Mouse (Mus musculus) CH12.LX (cell line): ENCODE data around the gene Cd3d. TPM values are rescaled to one million over a fixed set of nuclear protein-coding genes. Genes with fewer than 3 reads are reported as not detected.

Experiments used
- DNase-seq: peaks from one replicate; pipeline ENCODE4 v3.0.0-alpha.2; 2013; ENCODE audit errors: extremely low read depth
- H3K27ac ChIP-seq: 2 replicates; pipeline ENCODE4 v1.5.1; 2012; ENCODE audit warnings: low read depth, mild to moderate bottlenecking, control low read depth, moderate library complexity; ENCODE audit not compliant: insufficient read depth
- H3K27me3 ChIP-seq: replicated peaks from 2 replicates; pipeline ENCODE3; 2012; ENCODE audit warnings: inconsistent platforms
- H3K36me3 ChIP-seq, 2 experiments: replicated peaks in 1 of 2; 2 replicates each; pipeline versions ENCODE3 to v1.6.1; 2012; ENCODE audit warnings: inconsistent platforms in 1 of 2, low read length in 1 of 2, mild to moderate bottlenecking in 1 of 2, mixed read lengths in 1 of 2, moderate library complexity in 1 of 2; ENCODE audit not compliant: control insufficient read depth in 1 of 2, insufficient read depth in 1 of 2
- H3K4me1 ChIP-seq, 2 experiments: 2 replicates each; pipeline ENCODE4 v1.6.1; 2012; ENCODE audit warnings: inconsistent platforms in 1 of 2, moderate library complexity in 1 of 2; ENCODE audit not compliant: insufficient read depth in 2 of 2, control insufficient read depth in 1 of 2
- H3K4me2 ChIP-seq: 2 replicates; pipeline ENCODE4 v1.6.1; 2012; ENCODE audit warnings: low read depth, mild to moderate bottlenecking, control low read depth; ENCODE audit not compliant: poor library complexity, insufficient read depth, severe bottlenecking
- H3K4me3 ChIP-seq, 3 experiments: fragments of 150-350 bp in 1 of 3; sonication (generic) in 1 of 3; replicated peaks in 1 of 3; 2 replicates each; pipeline versions ENCODE3 to v1.5.1; 2011 to 2012; ENCODE audit warnings: low read depth in 2 of 3, low read length in 2 of 3, mild to moderate bottlenecking in 2 of 3, moderate library complexity in 2 of 3, control low read depth in 1 of 3, improper control_type of control experiment in 1 of 3, inconsistent platforms in 1 of 3, mixed read lengths in 1 of 3; ENCODE audit not compliant: poor library complexity in 1 of 3
- H3K79me2 ChIP-seq: replicated peaks from 2 replicates; pipeline ENCODE4 v1.6.1; 2012; ENCODE audit warnings: mild to moderate bottlenecking, moderate library complexity; ENCODE audit not compliant: control insufficient read depth, poor library complexity, insufficient read depth, severe bottlenecking; ENCODE audit errors: extremely low read depth
- H3K9ac ChIP-seq: 2 replicates; pipeline ENCODE4 v1.6.1; 2012; ENCODE audit warnings: low read depth, mild to moderate bottlenecking, control low read depth, moderate library complexity; ENCODE audit not compliant: insufficient read depth
- H3K9me3 ChIP-seq: replicated peaks from 2 replicates; pipeline ENCODE3; 2012; ENCODE audit warnings: low read length, inconsistent platforms, mixed read lengths
- RCOR1 ChIP-seq: conservative IDR thresholded peaks from 2 replicates; pipeline ENCODE4 v1.6.1; 2012; ENCODE audit warnings: low read depth, mild to moderate bottlenecking, inconsistent platforms, low read length, improper control_type of control experiment
- SIN3A ChIP-seq: IDR thresholded peaks from 2 replicates; pipeline ENCODE4 v1.6.1; 2012; ENCODE audit warnings: low read length, improper control_type of control experiment, inconsistent platforms
- UBTF ChIP-seq: IDR thresholded peaks from 2 replicates; pipeline ENCODE4 v1.6.1; 2012; ENCODE audit warnings: low read depth, mild to moderate bottlenecking, inconsistent platforms, low read length, improper control_type of control experiment, moderate library complexity
- ZMIZ1 ChIP-seq: IDR thresholded peaks from 2 replicates; pipeline ENCODE4 v1.6.1; 2012; ENCODE audit warnings: low read depth, mild to moderate bottlenecking, inconsistent platforms, low read length, improper control_type of control experiment
- dilution Hi-C: fragments of 300-500 bp; cut with MboI; formaldehyde crosslinking; loops from 2 replicates; pipeline ENCODE4 v1.14.3; 2020; ENCODE audit warnings: low sequenced_read_pairs; ENCODE audit not compliant: extremely low pct_unique_long_range_greater_than_20kb, extremely low pct_ligation_motif_present
- in situ Hi-C: fragments of 300-500 bp; cut with MboI; formaldehyde crosslinking; loops from 3 replicates; pipeline ENCODE4 v1.14.3; 2019; ENCODE audit warnings: low sequenced_read_pairs, low pct_ligation_motif_present, low pct_unique_long_range_greater_than_20kb, mixed read lengths
- polyA plus RNA-seq: library from polyadenylated mRNA; unstranded; fragments of >175 nt; gene quantifications from 2 replicates; pipeline ENCODE4 v1.2.1, GENCODE M21; 2012; ENCODE audit warnings: low read depth; ENCODE audit not compliant: insufficient read length
- total RNA-seq, 2 experiments: library from RNA; depleted of rRNA; stranded (reverse); fragments of 300-350 nt in 1 of 2; fragments of >200 nt in 1 of 2; gene quantifications; 2 replicates each; pipeline ENCODE4 v1.2.3; 2012 to 2014

Cd3d gene
- total and polyA plus RNA-seq, 3 experiments, result 0.27 to 5.5 (median 2.6) TPM

- Histone ChIP-seq H3K79me2 (no peaks in the 10 kb centered on the region), H3K9me3 (no peaks in the 10 kb centered on the region), H3K4me1 (peaks cover 28 to 58% of the 10 kb centered on the region in 2 experiments), H3K27ac (no peak overlapping the region), H3K27me3 (no peaks in the 10 kb centered on the region), H3K9ac (no peak overlapping the region), H3K36me3 (no peaks in the 10 kb centered on the region), H3K4me3 (no peak overlapping the region), H3K4me2 (no peak overlapping the region)
- DNase-seq, result no peak
- in situ Hi-C loops (no loop called here), dilution Hi-C loops (no loop called here)
- no peak for TF ChIP-seq ZMIZ1
- TF ChIP-seq RCOR1, result no peak
- no peak for TF ChIP-seq UBTF
- TF ChIP-seq SIN3A, result no peak
Measured at GRCm38 (mm10) chr9:45034526-45034925, 52.9 kb downstream of the Cd3d start.

Other genes starting within 250 kb of the Cd3d start
- gene Phldb1, start 246.6 kb upstream of the Cd3d start, total RNA-seq (2012; rRNA removed), result 10.1 and 14.6 TPM in 2 replicates
- 7.9 and 9.7 TPM in 2 replicates for gene Phldb1, start 246.6 kb upstream of the Cd3d start, total RNA-seq (2014; rRNA removed)
- gene Phldb1, start 246.6 kb upstream of the Cd3d start, polyA plus RNA-seq, result 15.1 and 18.3 TPM in 2 replicates
- 79.4 and 95.2 TPM in 2 replicates for gene Arcn1, start 213.9 kb upstream of the Cd3d start, total RNA-seq (2012; rRNA removed)
- 145 and 150 TPM in 2 replicates for gene Arcn1, start 213.9 kb upstream of the Cd3d start, total RNA-seq (2014; rRNA removed)
- gene Arcn1, start 213.9 kb upstream of the Cd3d start, polyA plus RNA-seq, result 127 and 146 TPM in 2 replicates
- 49.8 and 51.4 TPM in 2 replicates for gene Ift46, start 213.9 kb upstream of the Cd3d start, total RNA-seq (2012; rRNA removed)
- gene Ift46, start 213.9 kb upstream of the Cd3d start, total RNA-seq (2014; rRNA removed), result 57.7 and 60.7 TPM in 2 replicates
- 77.7 and 80.0 TPM in 2 replicates for gene Ift46, start 213.9 kb upstream of the Cd3d start, polyA plus RNA-seq
- gene Tmem25, start 182.5 kb upstream of the Cd3d start, total RNA-seq (2012; rRNA removed), result 0.25 TPM in 2 replicates
- 0.16 and 0.28 TPM in 2 replicates for gene Tmem25, start 182.5 kb upstream of the Cd3d start, total RNA-seq (2014; rRNA removed)
- gene Tmem25, start 182.5 kb upstream of the Cd3d start, polyA plus RNA-seq, result 0.44 and 1.5 TPM in 2 replicates
- 0.68 TPM in 1 of 2 replicates, not detected in the other for gene Ttc36, start 178.7 kb upstream of the Cd3d start, total RNA-seq (2012; rRNA removed)
- gene Ttc36, start 178.7 kb upstream of the Cd3d start, total RNA-seq (2014; rRNA removed), result not detected in 2 replicates
- 0.37 and 0.51 TPM in 2 replicates for gene Ttc36, start 178.7 kb upstream of the Cd3d start, polyA plus RNA-seq
- 7.2 and 7.3 TPM in 2 replicates for gene Kmt2a, start 100.5 kb upstream of the Cd3d start, total RNA-seq (2012; rRNA removed)
- gene Kmt2a, start 100.5 kb upstream of the Cd3d start, total RNA-seq (2014; rRNA removed), result 2.2 and 2.5 TPM in 2 replicates
- gene Kmt2a, start 100.5 kb upstream of the Cd3d start, polyA plus RNA-seq, result 13.4 and 21.3 TPM in 2 replicates
- gene Atp5l, start 61.0 kb upstream of the Cd3d start, total RNA-seq (2012; rRNA removed), result 490 and 550 TPM in 2 replicates
- gene Atp5l, start 61.0 kb upstream of the Cd3d start, total RNA-seq (2014; rRNA removed), result 689 and 720 TPM in 2 replicates
- 277 and 311 TPM in 2 replicates for gene Atp5l, start 61.0 kb upstream of the Cd3d start, polyA plus RNA-seq
- gene Ube4a, start 16.2 kb upstream of the Cd3d start, total RNA-seq (2012; rRNA removed), result 18.2 and 20.7 TPM in 2 replicates
- gene Ube4a, start 16.2 kb upstream of the Cd3d start, total RNA-seq (2014; rRNA removed), result 13.3 and 14.6 TPM in 2 replicates
- gene Ube4a, start 16.2 kb upstream of the Cd3d start, polyA plus RNA-seq, result 25.4 and 28.3 TPM in 2 replicates
- gene Cd3g, start 1.4 kb upstream of the Cd3d start, total RNA-seq (2012; rRNA removed), result 11.2 and 12.7 TPM in 2 replicates
- gene Cd3g, start 1.4 kb upstream of the Cd3d start, total RNA-seq (2014; rRNA removed), result 1.3 and 1.7 TPM in 2 replicates
- 2.2 and 2.9 TPM in 2 replicates for gene Cd3g, start 1.4 kb upstream of the Cd3d start, polyA plus RNA-seq
- gene Cd3e, start 27.8 kb downstream of the Cd3d start, total RNA-seq (2012; rRNA removed), result not detected in 2 replicates
- gene Cd3e, start 27.8 kb downstream of the Cd3d start, total RNA-seq (2014; rRNA removed), result not detected in 2 replicates
- gene Cd3e, start 27.8 kb downstream of the Cd3d start, polyA plus RNA-seq, result not detected in 2 replicates
- gene Mpzl2, start 58.0 kb downstream of the Cd3d start, total RNA-seq (2012; rRNA removed), result 0.30 and 0.38 TPM in 2 replicates
- 0.18 and 0.36 TPM in 2 replicates for gene Mpzl2, start 58.0 kb downstream of the Cd3d start, total RNA-seq (2014; rRNA removed)
- gene Mpzl2, start 58.0 kb downstream of the Cd3d start, polyA plus RNA-seq, result 0.27 and 0.57 TPM in 2 replicates
- 3.1 and 3.4 TPM in 2 replicates for gene Mpzl3, start 73.4 kb downstream of the Cd3d start, total RNA-seq (2012; rRNA removed)
- gene Mpzl3, start 73.4 kb downstream of the Cd3d start, total RNA-seq (2014; rRNA removed), result 5.3 and 5.5 TPM in 2 replicates
- 4.4 and 5.2 TPM in 2 replicates for gene Mpzl3, start 73.4 kb downstream of the Cd3d start, polyA plus RNA-seq
- 0.51 and 0.88 TPM in 2 replicates for gene Jaml, start 97.4 kb downstream of the Cd3d start, total RNA-seq (2012; rRNA removed)
- 0.87 and 0.96 TPM in 2 replicates for gene Jaml, start 97.4 kb downstream of the Cd3d start, total RNA-seq (2014; rRNA removed)
- 1.1 and 1.4 TPM in 2 replicates for gene Jaml, start 97.4 kb downstream of the Cd3d start, polyA plus RNA-seq
- 0.04 TPM in 1 of 2 replicates, not detected in the other for gene Scn2b, start 136.0 kb downstream of the Cd3d start, total RNA-seq (2012; rRNA removed)
- gene Scn2b, start 136.0 kb downstream of the Cd3d start, total RNA-seq (2014; rRNA removed), result not detected in 2 replicates
- 0.07 TPM in 1 of 2 replicates, not detected in the other for gene Scn2b, start 136.0 kb downstream of the Cd3d start, polyA plus RNA-seq
- 0.04 TPM in 1 of 2 replicates, not detected in the other for gene Scn4b, start 156.6 kb downstream of the Cd3d start, total RNA-seq (2012; rRNA removed)
- 0.04 TPM in 1 of 2 replicates, not detected in the other for gene Scn4b, start 156.6 kb downstream of the Cd3d start, total RNA-seq (2014; rRNA removed)
- not detected in 2 replicates for gene Scn4b, start 156.6 kb downstream of the Cd3d start, polyA plus RNA-seq
- gene BC049352, start 200.2 kb downstream of the Cd3d start, total RNA-seq (2012; rRNA removed), result not detected in 2 replicates
- gene BC049352, start 200.2 kb downstream of the Cd3d start, total RNA-seq (2014; rRNA removed), result not detected in 2 replicates
- gene BC049352, start 200.2 kb downstream of the Cd3d start, polyA plus RNA-seq, result 0.14 and 0.17 TPM in 2 replicates
- not detected in 2 replicates for gene Tmprss4, start 222.3 kb downstream of the Cd3d start, total RNA-seq (2012; rRNA removed)
- gene Tmprss4, start 222.3 kb downstream of the Cd3d start, total RNA-seq (2014; rRNA removed), result not detected in 2 replicates
- gene Tmprss4, start 222.3 kb downstream of the Cd3d start, polyA plus RNA-seq, result not detected in 2 replicates